Comparison of ENCODE assay signal across 10 mouse cellular contexts in the genomic region with DNA sequence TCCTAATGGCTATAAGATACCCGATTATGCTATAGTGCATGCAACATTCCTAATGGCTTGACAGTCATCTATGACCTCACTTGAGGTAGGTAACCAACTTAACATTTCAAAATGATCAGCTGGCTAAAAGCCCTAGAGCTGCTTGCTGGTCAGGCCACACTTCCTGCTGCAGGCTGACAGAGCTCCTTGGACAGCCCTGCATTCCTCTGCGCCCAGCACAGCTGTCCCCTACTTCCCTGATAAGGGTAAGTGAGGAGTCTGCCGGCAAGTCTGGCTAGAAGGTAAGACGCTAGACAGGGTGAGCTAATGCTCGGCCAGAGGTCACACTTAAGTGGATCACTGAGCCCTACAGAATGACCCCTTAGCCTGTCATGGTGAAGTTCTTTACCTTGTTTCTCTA. TPM values are rescaled to one million over a fixed set of nuclear protein-coding genes. Genes with fewer than 3 reads are reported as not detected.
DNase-seq lines count a peak whose midpoint lies in the region; ATAC-seq and TF ChIP-seq lines count a peak whose summit lies in the region.
"Had no signal": no experiment of that assay in that cellular context is flagged by ENCODE, and none has a peak within 500 bp of the region (broad histone marks: within the 10 kb centered on the region; RNA-seq: fewer than 3 reads in every experiment).

No protein-coding gene starts in this region.

- no peak for ATAC-seq in hindbrain, embryonic 15.5 days (ENCODE audit: low FRiP score, low read depth)
- ATAC-seq in hindbrain, postnatal 0 days: no peak
- peak; percentile 73 for ATAC-seq in lung, embryonic 14.5 days (ENCODE audit: insufficient read depth)
- peak; percentile 47; the same call in 1 of the 2 replicates for ATAC-seq in heart, embryonic 13.5 days (ENCODE audit: extremely low read depth, insufficient number of reproducible peaks, low FRiP score, low TSS enrichment)
- peak; percentile 32; the same call in 1 of the 2 replicates for ATAC-seq in megakaryocyte progenitor cell, adult 5-6 weeks (replicated peaks; ENCODE audit: poor library complexity)
- no peak for ATAC-seq in midbrain, embryonic 15.5 days (replicated peaks)

- no peaks in the 10 kb centered on the region for H3K9me3 ChIP-seq in hindbrain, embryonic 15.5 days
- H3K9me3 ChIP-seq in hindbrain, postnatal 0 days (ENCODE audit: low read length): no peaks in the 10 kb centered on the region
- H3K9me3 ChIP-seq in lung, embryonic 14.5 days (ENCODE audit: low read depth, low read length): no peaks in the 10 kb centered on the region
- no peaks in the 10 kb centered on the region for H3K9me3 ChIP-seq in heart, embryonic 13.5 days
- no peaks in the 10 kb centered on the region for H3K9me3 ChIP-seq in midbrain, embryonic 15.5 days

- 81% methylated on average over 5 of the region's 5 CpGs for WGBS in hindbrain, embryonic 15.5 days
- 79% methylated on average over 5 of the region's 5 CpGs for WGBS in hindbrain, postnatal 0 days
- 19% methylated on average over 5 of the region's 5 CpGs for WGBS in lung, embryonic 14.5 days
- 8% methylated on average over 5 of the region's 5 CpGs for WGBS in heart, embryonic 13.5 days
- 81% methylated on average over 5 of the region's 5 CpGs for WGBS in midbrain, embryonic 15.5 days

- H3K4me2 ChIP-seq in hindbrain, embryonic 15.5 days: no peak overlapping the region
- no peak overlapping the region for H3K4me2 ChIP-seq in hindbrain, postnatal 0 days (ENCODE audit: low read depth, low read length)
- H3K4me2 ChIP-seq in lung, embryonic 14.5 days: no peak overlapping the region
- peak overlapping the region; percentile 9; the same call in 1 of the 2 replicates for H3K4me2 ChIP-seq in heart, embryonic 13.5 days
- no peak overlapping the region for H3K4me2 ChIP-seq in midbrain, embryonic 15.5 days

- H3K27me3 ChIP-seq in hindbrain, embryonic 15.5 days: no peaks in the 10 kb centered on the region
- no peaks in the 10 kb centered on the region for H3K27me3 ChIP-seq in hindbrain, postnatal 0 days (ENCODE audit: insufficient read depth, low read length)
- no peaks in the 10 kb centered on the region for H3K27me3 ChIP-seq in lung, embryonic 14.5 days (ENCODE audit: insufficient read depth, low read length)
- H3K27me3 ChIP-seq in heart, embryonic 13.5 days (replicated peaks): no peaks in the 10 kb centered on the region
- H3K27me3 ChIP-seq in midbrain, embryonic 15.5 days (replicated peaks): no peaks in the 10 kb centered on the region

- peak overlapping the region; percentile 12; the same call in 1 of the 2 replicates for H3K27ac ChIP-seq in hindbrain, embryonic 15.5 days (replicated peaks)
- no peak overlapping the region for H3K27ac ChIP-seq in hindbrain, postnatal 0 days
- H3K27ac ChIP-seq in lung, embryonic 14.5 days (ENCODE audit: low read depth): no peak overlapping the region; the same call in 1 of the 2 replicates
- H3K27ac ChIP-seq in heart, embryonic 13.5 days (replicated peaks): peak overlapping the region; percentile 51
- H3K27ac ChIP-seq in midbrain, embryonic 15.5 days: no peak overlapping the region

- no peak overlapping the region for H3K4me3 ChIP-seq in hindbrain, embryonic 15.5 days
- H3K4me3 ChIP-seq in hindbrain, postnatal 0 days (ENCODE audit: low read length): no peak overlapping the region
- no peak overlapping the region for H3K4me3 ChIP-seq in lung, embryonic 14.5 days (ENCODE audit: low read depth, low read length)
- H3K4me3 ChIP-seq in heart, embryonic 13.5 days: no peak overlapping the region
- H3K4me3 ChIP-seq in midbrain, embryonic 15.5 days: no peak overlapping the region

- TF ChIP-seq CTCF in hindbrain, postnatal 0 days (IDR thresholded peaks at IDR 0.05; ENCODE audit: low read depth): no peak
- no peak for TF ChIP-seq CTCF in lung, embryonic 14.5 days (IDR thresholded peaks at IDR 0.05; ENCODE audit: low read depth)

- H3K9ac ChIP-seq in hindbrain, embryonic 15.5 days: no peak overlapping the region
- H3K9ac ChIP-seq in hindbrain, postnatal 0 days (replicated peaks; ENCODE audit: low read length): no peak overlapping the region
- H3K9ac ChIP-seq in lung, embryonic 14.5 days: no peak overlapping the region
- peak overlapping the region; percentile 1; the same call in 1 of the 2 replicates for H3K9ac ChIP-seq in heart, embryonic 13.5 days
- no peak overlapping the region for H3K9ac ChIP-seq in midbrain, embryonic 15.5 days

- DNase-seq in hindbrain, postnatal 0 days (ENCODE audit: low spot score): no peak
- DNase-seq in lung, embryonic 14.5 days: peak; percentile 62
- DNase-seq in lung, postnatal 14 days: no peak
- no peak for DNase-seq in thymus, postnatal 36 days
- DNase-seq: adrenal gland, postnatal 10 days; right cerebral cortex, postnatal 4 days had no signal

- no peaks in the 10 kb centered on the region for H3K36me3 ChIP-seq in hindbrain, embryonic 15.5 days
- no peaks in the 10 kb centered on the region for H3K36me3 ChIP-seq in hindbrain, postnatal 0 days (ENCODE audit: insufficient read depth, low read length)
- no peaks in the 10 kb centered on the region for H3K36me3 ChIP-seq in lung, embryonic 14.5 days (ENCODE audit: insufficient read depth)
- no peaks in the 10 kb centered on the region for H3K36me3 ChIP-seq in heart, embryonic 13.5 days
- H3K36me3 ChIP-seq in midbrain, embryonic 15.5 days (replicated peaks): no peaks in the 10 kb centered on the region

- peaks cover 52% of the 10 kb centered on the region for H3K4me1 ChIP-seq in hindbrain, embryonic 15.5 days (replicated peaks)
- H3K4me1 ChIP-seq in hindbrain, postnatal 0 days (ENCODE audit: insufficient read depth, low read length): peaks cover 23% of the 10 kb centered on the region; the same call in 1 of the 2 replicates
- peaks cover 9% of the 10 kb centered on the region; the same call in 1 of the 2 replicates for H3K4me1 ChIP-seq in lung, embryonic 14.5 days (ENCODE audit: insufficient read depth)
- H3K4me1 ChIP-seq in heart, embryonic 13.5 days: peaks cover 68% of the 10 kb centered on the region
- H3K4me1 ChIP-seq in midbrain, embryonic 15.5 days: peaks cover 26% of the 10 kb centered on the region

RNA-seq across cellular contexts. Expression of gene Crtc3, which starts 52.8 kb away (rescaled TPM):
- polyA plus RNA-seq in hindbrain, embryonic 15.5 days (2015; fragmentation: Nextera tagmentation; extraction: Ambion mirVana): 16.7 and 17.7 TPM in 2 replicates
- total RNA-seq in hindbrain, postnatal 0 days (2014; rRNA removed): 16.2 and 16.9 TPM in 2 replicates
- 15.1 and 17.2 TPM in 2 replicates for polyA plus RNA-seq in hindbrain, postnatal 0 days (2015; fragmentation: Nextera tagmentation; extraction: Ambion mirVana)
- polyA plus RNA-seq in lung, embryonic 14.5 days (2014; fragmentation: Nextera tagmentation; extraction: Ambion mirVana): 27.5 and 28.0 TPM in 2 replicates
- polyA plus RNA-seq in heart, embryonic 13.5 days (2015; fragmentation: Nextera tagmentation; extraction: Ambion mirVana): 14.9 and 16.6 TPM in 2 replicates
- total RNA-seq in megakaryocyte progenitor cell, adult 5-6 weeks (2015): 18.3 and 26.9 TPM in 2 replicates
- 5.6 and 16.3 TPM in 2 replicates for total RNA-seq in megakaryocyte progenitor cell, adult 5-6 weeks (2017)
- polyA plus RNA-seq in midbrain, embryonic 15.5 days (2015; fragmentation: Nextera tagmentation; extraction: Ambion mirVana): 15.6 and 15.7 TPM in 2 replicates

Comparison
In these comparisons a context has a peak if more than half of its experiments do, and no peak if none do; other contexts are left out.
1. H3K27ac ChIP-seq: peak in hindbrain, embryonic 15.5 days (single experiment) and heart, embryonic 13.5 days (single experiment); none in hindbrain, postnatal 0 days (single experiment), lung, embryonic 14.5 days (single experiment) and midbrain, embryonic 15.5 days (single experiment).
2. ATAC-seq: peak in lung, embryonic 14.5 days (single experiment), heart, embryonic 13.5 days (single experiment) and megakaryocyte progenitor cell, adult 5-6 weeks (single experiment); none in hindbrain, embryonic 15.5 days (single experiment), hindbrain, postnatal 0 days (single experiment) and midbrain, embryonic 15.5 days (single experiment).